Mouse (Mus musculus) forebrain, embryonic 11.5 days (tissue): Measurements from ENCODE around the gene Dctn2. TPM values are rescaled to one million over a fixed set of nuclear protein-coding genes. Genes with fewer than 3 reads are reported as not detected.
A peak's percentile ranks its signal among the peaks of the same experiment; 100 is the strongest.

Source experiments
- ATAC-seq: fragments of 200-750 bp; cut with Nextera tagmentation; replicated peaks from 2 replicates; pipeline ENCODE4 v1.8.0; 2017; ENCODE audit warnings: moderate TSS enrichment; ENCODE audit not compliant: low FRiP score
- DNase-seq: peaks from one replicate; pipeline ENCODE4 v3.0.0-alpha.2; 2017; ENCODE audit warnings: low spot score
- H3K27ac ChIP-seq: fragments of 300-500 bp; sonication (generic); 2 replicates; pipeline ENCODE4 v1.5.1; 2014; ENCODE audit warnings: low read depth, low read length
- H3K27me3 ChIP-seq: fragments of 300-500 bp; sonication (generic); 2 replicates; pipeline ENCODE4 v1.6.1; 2014; ENCODE audit warnings: mild to moderate bottlenecking, low read length, mixed read lengths; ENCODE audit not compliant: control insufficient read depth, insufficient read depth
- H3K36me3 ChIP-seq: fragments of 300-500 bp; sonication (generic); 2 replicates; pipeline ENCODE4 v1.6.1; 2014; ENCODE audit warnings: mild to moderate bottlenecking, low read length, moderate library complexity, mixed read lengths; ENCODE audit not compliant: control insufficient read depth, insufficient read depth
- H3K4me1 ChIP-seq: fragments of 300-500 bp; sonication (generic); replicated peaks from 2 replicates; pipeline ENCODE4 v1.6.1; 2014; ENCODE audit warnings: low read length, mixed read lengths; ENCODE audit not compliant: control insufficient read depth, insufficient read depth
- H3K4me2 ChIP-seq: fragments of 300-500 bp; sonication (generic); 2 replicates; pipeline ENCODE4 v1.6.1; 2014; ENCODE audit warnings: low read depth, mild to moderate bottlenecking, low read length, moderate library complexity, mixed read lengths; ENCODE audit not compliant: severe bottlenecking
- H3K4me3 ChIP-seq: fragments of 300-500 bp; sonication (generic); 2 replicates; pipeline ENCODE4 v1.5.1; 2014; ENCODE audit warnings: low read depth, low read length
- H3K9ac ChIP-seq: fragments of 300-500 bp; sonication (generic); 2 replicates; pipeline ENCODE4 v1.6.1; 2014; ENCODE audit warnings: low read length
- H3K9me3 ChIP-seq: fragments of 300-500 bp; sonication (generic); 2 replicates; pipeline ENCODE4 v1.6.1; 2016; ENCODE audit warnings: low read length, mixed read lengths; ENCODE audit not compliant: control insufficient read depth
- WGBS: fragments of 180-500 bp; shearing (Covaris S2); extraction: QIAGEN DNeasy Blood & Tissue Kit; methylation state at CpG from one replicate; pipeline ENCODE4 v1.1.7; 2014; 5-methylcytosine and 5-hydroxymethylcytosine counted together
- polyA plus RNA-seq: library from polyadenylated mRNA; unstranded; fragments of >200 nt; fragmentation: Nextera tagmentation; extraction: Ambion mirVana; gene quantifications from 2 replicates; pipeline ENCODE4 v1.2.1, GENCODE M21; 2014

Gene Dctn2
- polyA plus RNA-seq, 1 experiment from 2014 or later = 202 TPM

DNA sequence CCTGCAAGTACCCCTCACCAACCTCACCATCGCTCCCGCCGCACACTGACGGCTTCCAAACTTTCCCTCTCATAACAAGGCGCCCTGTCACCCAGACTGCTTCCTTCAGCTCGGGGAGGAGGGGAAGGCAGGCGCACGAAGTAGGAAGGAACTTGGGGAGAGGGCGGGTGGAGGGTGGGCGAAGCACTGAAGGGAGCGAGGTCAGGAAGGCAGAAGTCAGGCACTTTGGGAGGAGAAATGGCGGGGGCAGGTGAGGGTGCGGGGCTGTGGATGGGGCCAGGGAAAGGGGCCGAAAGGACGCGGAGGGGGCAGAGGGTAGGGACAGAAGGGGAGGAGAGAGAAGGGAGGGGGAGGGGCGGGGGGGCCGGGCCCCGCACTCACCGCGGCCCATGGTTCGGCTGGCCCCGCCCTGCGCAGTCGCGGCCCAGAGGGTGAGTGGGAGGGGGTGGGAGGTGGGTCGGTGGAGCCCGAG, 22.2 kb downstream of the Dctn2 start:
- Histone ChIP-seq H3K36me3 (peaks cover 8% of the 10 kb centered on the region; the same call in 1 of the 2 replicates), H3K9me3 (no peaks in the 10 kb centered on the region), H3K4me1 (peaks cover 21% of the 10 kb centered on the region), H3K4me2 (peak overlapping the region; percentile 90), H3K4me3 (peak overlapping the region; percentile 49), H3K9ac (peak overlapping the region; percentile 65), H3K27ac (peak overlapping the region; percentile 96), H3K27me3 (no peaks in the 10 kb centered on the region)
- ATAC-seq = peak; percentile 1
- 1% methylated on average over 23 of the region's 28 CpGs for WGBS
- no peak for DNase-seq

DNA sequence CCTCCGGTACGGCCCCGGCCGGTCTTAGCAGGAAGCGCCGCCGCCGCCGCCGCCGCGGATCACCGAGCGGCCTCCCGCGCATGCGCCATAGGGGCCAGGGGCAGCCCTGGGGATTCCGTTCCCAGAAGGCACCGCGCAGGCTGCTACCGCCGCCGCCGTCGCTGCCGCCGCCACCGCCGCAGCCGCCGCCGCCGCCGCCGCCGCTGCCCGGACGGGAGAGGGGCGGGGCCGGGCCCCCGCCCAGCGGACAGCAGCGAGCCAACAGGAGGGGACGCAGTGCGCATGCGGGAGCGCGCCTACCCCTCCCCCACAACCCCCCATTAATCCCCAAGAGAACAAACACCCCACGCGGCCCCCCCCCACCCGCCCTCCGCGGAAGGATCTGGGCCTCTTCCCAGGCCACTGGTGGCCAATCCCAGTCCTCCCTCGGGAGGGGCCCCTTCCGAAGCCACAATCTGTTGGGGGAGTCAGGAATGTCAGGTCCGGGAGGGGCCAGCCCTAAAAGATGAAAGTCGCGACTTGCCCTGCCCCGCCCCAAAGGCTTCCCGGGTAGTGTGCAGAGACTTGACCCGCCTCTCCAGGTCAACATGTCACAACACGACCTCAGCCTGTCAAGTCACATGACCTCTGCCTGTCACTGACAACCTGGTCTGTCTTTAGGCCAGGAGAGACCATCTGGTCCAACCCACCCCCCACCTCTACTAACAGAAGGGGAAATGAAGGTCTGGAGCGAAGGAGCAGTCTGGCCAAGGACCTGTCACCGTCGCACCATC, 22.8 kb downstream of the Dctn2 start, which contains the start of gene Mbd6:
Mbd6 (minus strand) TSS at position 219 of the 773 bp plus-strand sequence.
- peak within 1 kb of the TSS; percentile 90 for H3K4me2 ChIP-seq
- peak within 1 kb of the TSS; percentile 49 for H3K4me3 ChIP-seq
- peak within 1 kb of the TSS; percentile 96 for H3K27ac ChIP-seq
- peaks cover 1% of the 10 kb centered on the region; the same call in 1 of the 2 replicates for H3K36me3 ChIP-seq
- H3K9me3 ChIP-seq = no peaks in the 10 kb centered on the region
- H3K9ac ChIP-seq = peak within 1 kb of the TSS; percentile 65
- ATAC-seq = peak; percentile 29
- H3K27me3 ChIP-seq = no peaks in the 10 kb centered on the region
- under 1% methylated on average over 37 of the region's 65 CpGs for WGBS
- H3K4me1 ChIP-seq = peaks cover 21% of the 10 kb centered on the region
- DNase-seq = peak; percentile 95

DNA sequence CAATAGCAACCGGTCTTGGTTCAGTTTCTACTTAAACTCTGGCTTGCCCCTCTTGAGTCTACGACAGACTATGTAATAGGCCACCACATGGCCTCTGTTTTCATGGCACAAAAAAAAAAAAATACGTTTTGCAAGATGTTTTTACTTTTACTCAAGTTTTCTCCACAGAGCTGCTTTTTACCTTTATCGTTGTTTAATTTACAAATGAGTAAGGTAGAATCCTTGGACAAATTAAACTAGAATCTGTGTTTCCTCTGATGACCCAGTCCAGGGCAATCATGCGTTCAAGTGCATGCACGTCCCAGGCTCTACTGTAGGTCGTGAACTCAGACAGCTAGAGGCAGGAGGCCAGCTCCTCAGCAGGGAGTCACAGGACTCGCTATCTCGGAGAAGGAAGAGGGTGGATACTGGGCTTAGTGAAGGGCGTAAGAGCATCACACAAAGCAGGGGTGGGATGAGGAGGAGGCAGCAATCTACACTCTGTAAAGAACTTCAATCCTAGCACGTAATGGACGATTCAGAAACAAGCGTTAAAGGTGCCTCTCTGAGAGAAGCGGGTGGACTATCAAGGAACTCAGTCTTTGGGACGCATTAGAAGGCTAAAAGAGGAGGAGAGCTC, 23.5 kb downstream of the Dctn2 start:
- Histone ChIP-seq H3K9me3 (no peaks in the 10 kb centered on the region), H3K4me1 (peaks cover 21% of the 10 kb centered on the region), H3K36me3 (peaks cover 4% of the 10 kb centered on the region; the same call in 1 of the 2 replicates)

DNA sequence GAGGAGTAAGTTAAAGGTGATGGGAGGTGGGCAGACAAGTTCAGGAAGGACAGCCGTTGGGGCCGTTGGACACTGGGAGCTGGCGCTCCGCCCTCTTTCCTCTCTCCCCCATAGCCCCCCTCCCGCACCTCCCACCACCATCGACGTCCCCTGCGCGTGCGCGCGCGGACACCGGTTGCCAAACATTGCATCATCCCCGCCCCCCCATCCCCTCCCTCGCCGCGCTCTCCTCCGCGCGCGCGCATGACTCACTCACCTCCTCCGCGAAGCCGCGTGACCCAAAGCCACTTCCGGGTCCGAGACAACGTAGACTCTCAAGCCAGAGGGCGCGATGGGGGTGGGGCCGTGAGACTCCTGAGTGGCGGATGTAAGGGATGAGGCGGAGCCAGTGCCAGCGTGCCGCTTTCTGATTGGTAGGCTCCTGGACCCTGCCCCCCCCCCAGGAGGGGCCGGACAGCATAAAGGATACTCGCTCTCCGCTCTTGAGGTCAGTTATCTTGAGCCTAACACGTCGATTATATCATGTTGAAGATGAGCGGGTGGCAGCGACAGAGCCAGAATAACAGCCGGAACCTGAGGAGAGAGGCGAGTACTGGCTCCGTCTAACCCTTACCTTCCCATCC, 24.2 kb downstream of the Dctn2 start:
- no peaks in the 10 kb centered on the region for H3K9me3 ChIP-seq
- H3K36me3 ChIP-seq = peaks cover 9% of the 10 kb centered on the region; the same call in 1 of the 2 replicates
- H3K4me3 ChIP-seq = peak overlapping the region; percentile 49
- peaks cover 21% of the 10 kb centered on the region for H3K4me1 ChIP-seq
- ATAC-seq = peak; percentile 91
- H3K4me2 ChIP-seq = peak overlapping the region; percentile 90
- H3K9ac ChIP-seq = peak overlapping the region; percentile 74
- 1% methylated on average over 33 of the region's 47 CpGs for WGBS
- H3K27me3 ChIP-seq = no peaks in the 10 kb centered on the region
- peak; percentile 100 for DNase-seq
- H3K27ac ChIP-seq = peak overlapping the region; percentile 96

More for the DNA sequence above, 23.5 kb downstream of the Dctn2 start:
- DNase-seq (peak; percentile 69), ATAC-seq (peak; percentile 9)
- Histone ChIP-seq H3K9ac (peak overlapping the region; percentile 65), H3K4me3 (peak overlapping the region; percentile 49), H3K27ac (peak overlapping the region; percentile 96), H3K4me2 (peak overlapping the region; percentile 90), H3K27me3 (no peaks in the 10 kb centered on the region)
- WGBS = 2% methylated on average over 15 of the region's 15 CpGs

DNA sequence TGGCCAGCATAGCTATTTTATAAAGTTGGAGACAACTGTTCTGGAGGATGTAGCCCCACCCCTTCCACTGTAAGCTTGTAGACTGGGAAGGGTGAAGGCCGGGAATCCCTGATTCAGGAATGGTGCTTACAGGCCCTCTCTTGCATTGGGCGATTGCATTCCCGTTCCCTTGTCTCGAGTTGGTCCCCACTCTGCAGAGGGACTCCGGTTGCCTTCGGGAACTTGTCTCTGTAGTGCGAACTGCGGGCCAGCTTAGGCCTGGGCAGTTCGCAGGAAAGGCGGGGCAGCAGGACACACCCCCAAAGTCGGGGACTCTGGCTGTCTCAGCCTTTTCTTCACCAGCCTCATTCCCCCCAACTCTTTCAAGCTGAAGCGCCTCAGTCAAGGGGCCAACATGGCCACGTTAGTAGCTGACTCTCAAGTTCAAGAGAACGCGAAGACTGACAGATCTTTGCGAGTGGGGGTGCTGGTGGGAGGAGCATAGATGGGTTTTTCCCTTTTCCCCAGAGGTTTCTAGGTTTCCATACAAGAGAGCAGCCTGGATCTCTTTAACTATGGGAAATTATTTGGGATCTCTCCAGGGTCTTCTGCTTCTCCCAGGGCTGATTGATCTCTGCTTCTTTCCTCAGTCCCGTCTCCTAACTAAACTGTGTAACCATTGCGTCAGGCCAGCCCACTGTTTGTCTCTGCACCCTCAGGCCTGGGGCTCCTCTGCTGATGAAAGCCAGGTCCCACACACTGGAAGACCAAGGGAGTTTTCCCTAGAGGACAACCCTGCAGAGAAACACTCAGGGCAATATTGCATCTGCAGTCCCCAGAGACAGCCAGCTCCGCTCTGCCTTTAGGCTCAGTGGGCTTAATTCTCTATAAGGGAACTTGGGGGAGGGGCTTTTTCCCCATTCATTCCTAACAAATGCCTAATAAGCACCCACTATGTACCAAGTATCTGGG, 25.0 kb downstream of the Dctn2 start:
- Histone ChIP-seq H3K4me1 (peaks cover 21% of the 10 kb centered on the region), H3K4me3 (peak overlapping the region; percentile 49), H3K36me3 (peaks cover 16% of the 10 kb centered on the region), H3K4me2 (peak overlapping the region; percentile 90), H3K9me3 (no peaks in the 10 kb centered on the region), H3K9ac (peak overlapping the region; percentile 74), H3K27ac (peak overlapping the region; percentile 96), H3K27me3 (no peaks in the 10 kb centered on the region)
- DNase-seq (peak; percentile 78), ATAC-seq (peak; percentile 35)
- 3% methylated on average over 19 of the region's 19 CpGs for WGBS

DNA sequence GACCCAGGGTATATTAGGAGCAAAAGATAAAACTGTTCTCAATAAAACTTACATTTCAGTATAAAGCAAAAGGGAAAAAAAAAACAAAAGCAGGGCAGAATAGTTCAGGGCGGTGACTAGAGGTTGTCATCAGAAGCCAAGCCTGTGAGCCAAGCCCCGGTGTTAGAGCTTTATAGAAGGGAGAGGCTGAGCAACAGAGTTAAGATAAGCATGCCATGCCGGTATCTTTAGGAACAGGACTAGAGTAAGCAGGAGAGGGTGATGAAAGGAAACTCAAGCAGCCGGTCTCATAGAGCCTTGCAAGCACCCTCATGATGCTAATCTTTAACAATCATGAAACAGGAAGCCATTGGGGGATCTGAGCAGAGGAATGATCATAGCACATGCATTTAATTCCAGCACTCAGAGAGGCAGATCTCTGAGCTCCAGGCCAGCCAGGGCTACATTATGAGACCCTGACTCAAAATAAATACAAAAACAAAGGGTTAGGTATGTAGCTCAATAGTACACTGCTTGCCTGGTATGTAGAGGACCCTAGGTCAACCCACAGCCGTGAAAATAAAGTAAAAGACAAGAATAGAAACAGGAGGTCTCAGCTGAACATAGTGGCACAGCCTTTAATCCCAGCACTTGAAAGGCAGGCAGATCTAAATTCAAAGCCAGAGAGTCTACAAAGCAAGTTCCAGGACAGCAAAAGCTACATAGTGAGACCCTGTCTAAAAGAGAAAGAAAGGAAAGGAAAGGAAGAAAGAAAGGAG, 25.9 kb downstream of the Dctn2 start:
- peak overlapping the region; percentile 90 for H3K4me2 ChIP-seq
- H3K4me1 ChIP-seq = peaks cover 15% of the 10 kb centered on the region
- no peaks in the 10 kb centered on the region for H3K27me3 ChIP-seq
- DNase-seq = no peak
- no peaks in the 10 kb centered on the region for H3K9me3 ChIP-seq
- 53% methylated on average over 5 of the region's 5 CpGs for WGBS
- peak overlapping the region; percentile 49 for H3K4me3 ChIP-seq
- no peak overlapping the region for H3K27ac ChIP-seq
- peaks cover 20% of the 10 kb centered on the region for H3K36me3 ChIP-seq
- peak overlapping the region; percentile 12; the same call in 1 of the 2 replicates for H3K9ac ChIP-seq
- ATAC-seq = no peak

DNA sequence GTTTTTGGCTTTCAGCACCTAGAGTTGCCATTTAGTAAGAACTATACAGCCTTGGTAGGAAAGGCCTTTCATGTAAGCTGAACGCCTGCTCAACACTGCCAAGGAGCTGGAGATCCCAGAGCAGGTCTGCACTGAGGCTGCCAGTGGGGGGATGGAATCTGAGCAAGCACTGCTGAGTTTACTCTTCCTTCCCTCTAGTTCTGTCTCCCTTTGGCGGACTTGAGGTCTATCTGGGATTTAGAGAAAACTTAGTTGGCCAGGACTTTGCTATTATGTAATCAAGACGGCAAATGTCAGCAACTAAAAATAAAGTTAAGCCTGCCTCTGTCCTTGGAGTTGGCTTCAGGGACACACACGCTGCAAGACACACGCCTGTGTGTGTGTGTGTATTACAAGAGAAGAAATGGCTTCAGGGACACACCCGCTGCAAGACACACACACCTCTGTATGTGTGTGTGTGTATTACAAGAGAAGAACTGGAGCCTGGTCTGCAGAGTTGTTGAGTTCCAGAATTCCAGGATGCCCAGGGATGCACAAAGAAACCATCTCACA, 26.9 kb downstream of the Dctn2 start:
- H3K9me3 ChIP-seq = no peaks in the 10 kb centered on the region
- H3K4me1 ChIP-seq = peaks cover 6% of the 10 kb centered on the region; the same call in 1 of the 2 replicates
- H3K27me3 ChIP-seq = no peaks in the 10 kb centered on the region
- H3K36me3 ChIP-seq = peaks cover 25% of the 10 kb centered on the region
- H3K27ac ChIP-seq = no peak overlapping the region
- H3K9ac ChIP-seq = no peak overlapping the region
- WGBS = 87% methylated on average over 6 of the region's 6 CpGs
- H3K4me2 ChIP-seq = no peak overlapping the region
- ATAC-seq (no peak), DNase-seq (no peak)
- H3K4me3 ChIP-seq = no peak overlapping the region
